Mouse (Mus musculus) lung, postnatal 0 days (tissue): Measurements from ENCODE around the gene Asb2.

Experiments used
- CTCF ChIP-seq: IDR thresholded peaks from 2 replicates; pipeline ENCODE4 v1.5.1; 2016; ENCODE audit warnings: antibody characterized with exemption, mild to moderate bottlenecking
- EP300 ChIP-seq: IDR thresholded peaks from 2 replicates; pipeline ENCODE4 v1.6.1; 2016; ENCODE audit warnings: antibody characterized with exemption, mild to moderate bottlenecking, control low read depth

DNA sequence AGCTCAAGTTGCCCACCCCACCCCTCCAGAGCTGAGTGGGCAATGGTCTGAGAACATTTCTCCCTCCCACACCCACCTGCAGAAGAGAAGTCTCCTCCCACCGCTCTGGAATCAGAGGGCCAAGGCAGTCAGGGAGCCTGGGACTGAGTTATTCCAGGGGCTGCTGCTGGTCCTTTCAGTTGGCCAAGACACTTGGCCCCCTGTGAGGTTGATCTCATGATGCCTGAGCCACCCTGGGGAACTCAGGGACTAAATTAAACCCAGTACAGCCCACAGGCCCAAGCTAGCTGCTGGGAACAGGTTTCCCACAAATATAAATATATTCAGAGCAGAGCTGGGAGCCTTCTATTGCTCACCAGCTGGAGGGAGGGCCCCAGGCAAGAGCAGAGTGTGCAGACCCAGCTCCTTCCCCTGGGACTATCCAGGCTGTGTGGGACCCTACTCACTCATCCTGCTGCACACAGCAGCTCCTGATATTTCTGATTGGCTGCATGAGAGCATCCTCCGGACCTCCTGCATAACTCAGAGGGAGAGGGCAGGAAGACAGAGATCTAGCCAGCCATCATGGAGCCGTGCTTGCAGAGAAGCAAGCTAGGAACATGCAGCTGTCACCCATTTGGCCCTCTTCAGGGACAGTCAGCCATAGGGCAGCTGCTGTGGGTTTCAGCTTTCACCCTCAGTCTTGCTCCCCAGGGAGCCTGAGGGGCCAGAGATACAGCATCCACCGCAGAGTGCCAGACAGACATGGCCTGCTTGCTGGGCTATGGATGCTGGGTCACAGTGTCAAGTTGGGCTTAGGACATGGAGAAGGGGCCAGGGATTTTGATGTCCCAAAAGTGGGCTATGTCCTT lies 3.4 kb upstream of the Asb2 start:
- TF ChIP-seq CTCF: no peak
- TF ChIP-seq EP300: no peak
